Mouse (Mus musculus): ENCODE data around the gene Cse1l.

Gene Cse1l

GRCm38 (mm10) chr2:166974177-166974872 lies 68.5 kb downstream of the Cse1l start:
- peak in 1 of 2 experiments; percentile 35 for DNase-seq (ENCODE audit: low spot score in 2 of 2)

DNA sequence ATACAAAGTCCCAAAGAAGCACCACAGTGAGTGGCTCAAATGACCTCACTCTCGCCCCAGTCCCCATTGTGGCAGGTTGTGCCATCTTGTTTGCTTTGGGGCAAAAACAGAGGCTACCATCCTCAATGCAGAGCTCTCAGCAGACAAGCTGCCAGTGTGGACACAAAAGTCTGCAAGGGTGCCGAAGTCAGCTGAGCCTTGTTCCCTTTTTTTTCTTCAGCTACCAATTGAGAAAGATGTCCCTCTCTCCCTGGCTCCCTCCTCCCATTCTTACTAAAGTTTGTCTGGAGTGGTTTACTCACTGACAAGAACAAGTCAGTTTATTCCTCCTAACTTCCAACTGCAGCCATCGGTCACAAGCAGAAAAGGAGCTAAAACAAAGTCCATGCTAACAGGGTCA lies 70.5 kb downstream of the Cse1l start:
- DNase-seq (ENCODE audit: low spot score in 2 of 2) = no peak

GRCm38 (mm10) chr2:166977490-166977889 lies 71.7 kb downstream of the Cse1l start:
- no peak for DNase-seq (ENCODE audit: low spot score in 2 of 2)

GRCm38 (mm10) chr2:166980161-166980560 lies 74.3 kb downstream of the Cse1l start:
- DNase-seq (ENCODE audit: low spot score in 2 of 2) = no peak

DNA sequence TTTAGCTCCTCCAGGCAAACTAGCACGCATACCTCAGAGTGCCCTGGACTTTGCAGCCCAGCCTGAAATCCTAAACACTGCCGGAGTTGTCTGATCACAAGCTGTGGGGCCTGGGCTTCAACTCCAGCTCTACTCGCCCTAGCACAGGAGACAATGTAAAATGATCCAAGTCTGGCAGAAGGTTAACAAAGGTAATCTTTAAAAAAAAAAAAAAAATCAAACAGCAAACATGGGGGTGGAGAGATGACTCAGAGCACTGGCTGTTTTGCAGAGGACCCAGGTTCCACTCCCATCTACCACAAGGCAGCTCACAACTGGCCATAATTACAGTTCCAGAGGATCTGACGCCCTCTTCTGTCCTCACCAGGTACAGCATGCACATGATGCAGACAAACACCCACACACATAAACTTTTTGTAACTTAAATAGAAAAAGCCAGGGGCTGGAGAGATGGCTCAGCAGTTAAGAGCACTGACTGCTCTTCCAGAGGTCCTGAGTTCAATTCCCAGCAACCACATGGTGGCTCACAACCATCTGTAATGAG lies 77.6 kb downstream of the Cse1l start:
- no peak for DNase-seq (ENCODE audit: low spot score in 2 of 2)

- DNase-seq (ENCODE audit: low spot score in 2 of 2) = no peak
Measured at GRCm38 (mm10) chr2:166990861-166991260, 85.0 kb downstream of the Cse1l start.

DNA sequence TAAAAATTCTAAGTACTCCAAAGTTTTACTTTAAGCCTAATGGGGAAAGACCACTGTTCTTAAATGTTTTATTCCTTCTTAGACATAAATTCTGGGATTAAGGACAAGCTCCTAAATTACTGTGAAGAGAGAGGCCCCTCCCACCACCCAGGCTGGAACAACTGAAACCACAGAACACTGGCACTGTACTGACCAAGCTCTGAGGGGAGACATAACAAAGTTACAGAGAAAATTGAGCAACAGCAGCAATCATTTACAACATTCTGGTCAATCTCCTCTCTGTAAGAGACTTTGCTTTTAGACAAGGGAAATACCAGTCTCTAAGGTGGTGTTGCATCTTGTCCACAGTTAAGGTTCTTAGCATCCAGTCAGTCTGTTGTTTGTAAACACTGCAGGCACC lies 86.1 kb downstream of the Cse1l start:
- DNase-seq (ENCODE audit: low spot score in 2 of 2) = no peak

GRCm38 (mm10) chr2:166995021-166995795 lies 89.4 kb downstream of the Cse1l start:
- DNase-seq (ENCODE audit: low spot score in 2 of 2) = peak; percentile 32 to 36
